Mouse (Mus musculus): ENCODE data around the gene Cadps. TPM values are rescaled to one million over a fixed set of nuclear protein-coding genes. Genes with fewer than 3 reads are reported as not detected.

Cadps gene
- not detected in 4 replicates for total RNA-seq (2023)

DNA sequence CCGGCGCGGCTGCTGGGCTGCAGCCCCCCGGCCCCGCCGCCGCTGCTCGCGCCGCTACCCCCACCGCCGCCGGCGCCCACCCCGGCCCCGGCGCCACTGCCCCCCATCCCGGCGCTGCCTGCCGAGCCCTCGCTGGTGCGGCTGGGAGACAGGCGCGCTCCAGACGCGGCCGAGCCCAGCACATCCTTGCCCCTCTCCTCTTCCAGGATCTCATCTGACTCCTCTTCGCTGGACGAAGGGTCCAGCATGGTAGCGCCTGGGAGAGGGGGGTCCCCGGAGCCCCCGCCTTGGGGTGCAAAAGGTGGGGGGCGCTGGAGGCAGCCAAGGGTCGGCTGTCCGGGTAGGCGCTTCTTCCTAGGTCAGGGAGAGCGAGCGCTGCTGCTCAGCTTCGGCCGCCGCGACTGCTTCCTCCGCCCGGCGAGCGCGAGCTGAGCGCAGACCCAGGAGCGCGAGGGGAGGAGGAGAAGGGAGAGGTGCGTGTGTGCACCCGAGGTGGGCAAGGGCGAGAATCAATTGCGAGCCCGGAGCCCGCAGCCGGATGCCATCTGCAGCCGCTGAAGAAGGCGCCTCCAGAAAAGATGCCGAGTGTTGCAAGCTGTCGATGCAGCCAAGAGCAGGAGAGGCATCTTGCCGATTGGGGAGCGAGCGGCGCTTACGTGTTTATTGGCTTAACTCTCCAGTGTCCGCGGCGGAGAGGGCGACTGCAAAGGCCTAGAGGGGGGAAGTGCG lies at the start of gene Cadps:
Gene Cadps, minus strand, starts transcription at position 589 of the 729 bp plus-strand sequence.

DNA sequence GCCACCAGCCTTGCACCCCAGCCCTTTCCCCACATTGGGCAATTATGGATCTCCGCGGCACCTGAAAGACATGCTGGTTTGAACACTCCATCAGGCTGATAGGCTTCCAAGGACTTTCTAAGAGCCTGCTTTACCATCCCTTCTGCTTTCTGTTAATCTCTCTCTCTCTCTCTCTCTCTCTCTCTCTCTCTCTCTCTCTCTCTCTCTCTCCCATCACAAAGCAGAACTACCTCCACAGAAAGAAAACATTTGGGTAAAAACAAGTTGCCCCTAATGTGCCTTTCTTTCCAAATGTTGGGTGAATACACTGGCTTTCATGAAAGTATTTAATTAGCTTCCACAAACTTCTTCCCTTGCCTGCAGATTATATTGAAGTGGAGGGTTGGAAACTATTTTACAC lies 474.8 kb downstream of the Cadps start, which contains the start of gene Fezf2:
Gene Fezf2, minus strand, starts transcription at position 101 of the 400 bp plus-strand sequence.

Data from B cell, adult 62 days (primary cell).